Mouse (Mus musculus) lung, embryonic 15.5 days (tissue): ENCODE data around the gene Zfp563. TPM values are rescaled to one million over a fixed set of nuclear protein-coding genes. Genes with fewer than 3 reads are reported as not detected.
A peak's percentile ranks its signal among the peaks of the same experiment; 100 is the strongest.

Experiments used
- ATAC-seq: fragments of 200-750 bp; cut with Nextera tagmentation; 2 replicates; pipeline ENCODE4 v1.8.0; 2017; ENCODE audit warnings: moderate number of reproducible peaks, borderline replicate concordance; ENCODE audit not compliant: low FRiP score, low TSS enrichment; ENCODE audit errors: extremely low read depth
- H3K27ac ChIP-seq: fragments of 300-500 bp; sonication (generic); 2 replicates; pipeline ENCODE4 v1.5.1; 2015; ENCODE audit warnings: moderate library complexity, mild to moderate bottlenecking, inconsistent platforms
- H3K27me3 ChIP-seq: fragments of 300-500 bp; sonication (generic); 2 replicates; pipeline ENCODE4 v1.6.1; 2015; ENCODE audit warnings: inconsistent platforms
- H3K36me3 ChIP-seq: fragments of 300-500 bp; sonication (generic); 2 replicates; pipeline ENCODE4 v1.6.1; 2015; ENCODE audit warnings: inconsistent platforms
- H3K4me1 ChIP-seq: fragments of 300-500 bp; sonication (generic); 2 replicates; pipeline ENCODE4 v1.6.1; 2015; ENCODE audit warnings: inconsistent platforms
- H3K4me2 ChIP-seq: fragments of 300-500 bp; sonication (generic); 2 replicates; pipeline ENCODE4 v1.6.1; 2015; ENCODE audit warnings: inconsistent platforms, mild to moderate bottlenecking, moderate library complexity
- H3K4me3 ChIP-seq: fragments of 300-500 bp; sonication (generic); 2 replicates; pipeline ENCODE4 v1.5.1; 2015; ENCODE audit warnings: mild to moderate bottlenecking, inconsistent platforms
- H3K9ac ChIP-seq: fragments of 300-500 bp; sonication (generic); 2 replicates; pipeline ENCODE4 v1.6.1; 2015; ENCODE audit warnings: inconsistent platforms
- H3K9me3 ChIP-seq: fragments of 300-500 bp; sonication (generic); 2 replicates; pipeline ENCODE4 v1.6.1; 2016; ENCODE audit warnings: inconsistent platforms
- WGBS: fragments of 180-500 bp; shearing (Covaris S2); methylation state at CpG from one replicate; pipeline ENCODE4 v1.1.7; 2015; 5-methylcytosine and 5-hydroxymethylcytosine counted together
- polyA plus RNA-seq: library from polyadenylated mRNA; unstranded; fragments of >200 nt; fragmentation: Nextera tagmentation; extraction: Ambion mirVana; gene quantifications from 2 replicates; pipeline ENCODE4 v1.2.1, GENCODE M21; 2015

Zfp563 gene
- polyA plus RNA-seq: 8.5 and 8.7 TPM in 2 replicates

- H3K27ac ChIP-seq: peak within 1 kb of the TSS; percentile 78
- ATAC-seq: peak; percentile 84
- H3K4me3 ChIP-seq: peak within 1 kb of the TSS; percentile 61
- H3K9ac ChIP-seq: peak within 1 kb of the TSS; percentile 53
- peak within 1 kb of the TSS; percentile 69 for H3K4me2 ChIP-seq
- H3K36me3 ChIP-seq: no peaks in the 10 kb centered on the region
- no peaks in the 10 kb centered on the region for H3K27me3 ChIP-seq
- no peaks in the 10 kb centered on the region for H3K9me3 ChIP-seq
- H3K4me1 ChIP-seq: peaks cover 20% of the 10 kb centered on the region
- 4% methylated on average over 34 of the region's 34 CpGs for WGBS
These were observed at the start of gene Zfp563 for GRCm38 (mm10) chr17:33089220-33089949. Gene Zfp563 (plus strand): TSS chr17:33089310.

- WGBS: 0% methylated on average over 1 of the region's 1 CpGs
- no peak for ATAC-seq
These were observed 30.3 kb upstream of the Zfp563 start for GRCm38 (mm10) chr17:33058791-33059190.

GRCm38 (mm10) chr17:33063001-33063400 is 26.1 kb upstream of the Zfp563 start:
- H3K4me3 ChIP-seq: no peak overlapping the region
- H3K27ac ChIP-seq: no peak overlapping the region
- H3K9ac ChIP-seq: no peak overlapping the region
- 4% methylated on average over 1 of the region's 1 CpGs for WGBS
- H3K36me3 ChIP-seq: no peaks in the 10 kb centered on the region
- H3K27me3 ChIP-seq: no peaks in the 10 kb centered on the region
- no peak for ATAC-seq
- no peaks in the 10 kb centered on the region for H3K9me3 ChIP-seq
- no peak overlapping the region for H3K4me2 ChIP-seq
- H3K4me1 ChIP-seq: no peaks in the 10 kb centered on the region

More at GRCm38 (mm10) chr17:33058791-33059190, 30.3 kb upstream of the Zfp563 start:
- Histone ChIP-seq H3K27ac (no peak overlapping the region), H3K27me3 (no peaks in the 10 kb centered on the region), H3K9me3 (no peaks in the 10 kb centered on the region), H3K4me3 (no peak overlapping the region), H3K4me1 (no peaks in the 10 kb centered on the region), H3K4me2 (no peak overlapping the region), H3K9ac (no peak overlapping the region), H3K36me3 (no peaks in the 10 kb centered on the region)

GRCm38 (mm10) chr17:33067958-33068357 is 21.2 kb upstream of the Zfp563 start, which contains the start of gene 4921501E09Rik:
Gene 4921501E09Rik (minus strand): TSS chr17:33068058.
- Histone ChIP-seq H3K27ac (no peak within 1 kb of the TSS), H3K4me1 (no peaks in the 10 kb centered on the region), H3K9me3 (no peaks in the 10 kb centered on the region), H3K4me3 (no peak within 1 kb of the TSS), H3K27me3 (no peaks in the 10 kb centered on the region), H3K4me2 (no peak within 1 kb of the TSS), H3K9ac (no peak within 1 kb of the TSS), H3K36me3 (no peaks in the 10 kb centered on the region)
- ATAC-seq: no peak
- 38% methylated on average over 1 of the region's 1 CpGs for WGBS

- Histone ChIP-seq H3K27ac (peak overlapping the region; percentile 94), H3K4me2 (no peak overlapping the region), H3K9ac (no peak overlapping the region)
These were observed 2.5 kb downstream of the Zfp563 start for GRCm38 (mm10) chr17:33091630-33092029.

GRCm38 (mm10) chr17:33092391-33093193 is 3.5 kb downstream of the Zfp563 start:
- peak overlapping the region; percentile 59 for H3K9ac ChIP-seq
- H3K9me3 ChIP-seq: no peaks in the 10 kb centered on the region
- peak overlapping the region; percentile 94 for H3K27ac ChIP-seq
- WGBS: 1% methylated on average over 31 of the region's 31 CpGs
- H3K4me3 ChIP-seq: peak overlapping the region; percentile 67
- peak; percentile 56 for ATAC-seq
- no peaks in the 10 kb centered on the region for H3K27me3 ChIP-seq
- no peaks in the 10 kb centered on the region for H3K36me3 ChIP-seq
- peaks cover 20% of the 10 kb centered on the region for H3K4me1 ChIP-seq
- H3K4me2 ChIP-seq: peak overlapping the region; percentile 61

More at GRCm38 (mm10) chr17:33091630-33092029, 2.5 kb downstream of the Zfp563 start:
- H3K4me1 ChIP-seq: peaks cover 20% of the 10 kb centered on the region
- ATAC-seq: peak; percentile 68
- WGBS: 41% methylated on average over 1 of the region's 1 CpGs
- H3K4me3 ChIP-seq: 0 out of 2 replicates have a peak overlapping the region, but pooled peaks have one; percentile 67
- H3K27me3 ChIP-seq: no peaks in the 10 kb centered on the region
- no peaks in the 10 kb centered on the region for H3K9me3 ChIP-seq
- no peaks in the 10 kb centered on the region for H3K36me3 ChIP-seq

- Histone ChIP-seq H3K27me3 (no peaks in the 10 kb centered on the region), H3K4me1 (peaks cover 10% of the 10 kb centered on the region), H3K9ac (no peak overlapping the region), H3K36me3 (no peaks in the 10 kb centered on the region), H3K4me3 (no peak overlapping the region), H3K9me3 (no peaks in the 10 kb centered on the region), H3K4me2 (no peak overlapping the region), H3K27ac (no peak overlapping the region)
- no peak for ATAC-seq
- 51% methylated on average over 2 of the region's 2 CpGs for WGBS
These were observed 8.3 kb downstream of the Zfp563 start for GRCm38 (mm10) chr17:33097396-33097795.

GRCm38 (mm10) chr17:33124546-33124945 is 35.4 kb downstream of the Zfp563 start:
- H3K27me3 ChIP-seq: no peaks in the 10 kb centered on the region
- no peak for ATAC-seq
- no peak overlapping the region for H3K27ac ChIP-seq
- H3K36me3 ChIP-seq: no peaks in the 10 kb centered on the region
- no peak overlapping the region for H3K9ac ChIP-seq
- H3K4me1 ChIP-seq: no peaks in the 10 kb centered on the region
- no peaks in the 10 kb centered on the region for H3K9me3 ChIP-seq
- H3K4me3 ChIP-seq: no peak overlapping the region
- H3K4me2 ChIP-seq: no peak overlapping the region

GRCm38 (mm10) chr17:33126257-33126656 is 37.1 kb downstream of the Zfp563 start:
- WGBS: 54% methylated on average over 2 of the region's 2 CpGs
- H3K27me3 ChIP-seq: no peaks in the 10 kb centered on the region
- H3K9ac ChIP-seq: no peak overlapping the region
- no peak overlapping the region for H3K4me3 ChIP-seq
- no peak overlapping the region for H3K27ac ChIP-seq
- H3K9me3 ChIP-seq: no peaks in the 10 kb centered on the region
- no peak overlapping the region for H3K4me2 ChIP-seq
- ATAC-seq: no peak
- no peaks in the 10 kb centered on the region for H3K36me3 ChIP-seq
- no peaks in the 10 kb centered on the region for H3K4me1 ChIP-seq

- Histone ChIP-seq H3K4me1 (no peaks in the 10 kb centered on the region), H3K27me3 (no peaks in the 10 kb centered on the region), H3K9ac (no peak within 1 kb of the TSS), H3K4me3 (no peak within 1 kb of the TSS), H3K9me3 (no peaks in the 10 kb centered on the region), H3K36me3 (no peaks in the 10 kb centered on the region), H3K4me2 (no peak within 1 kb of the TSS), H3K27ac (no peak within 1 kb of the TSS)
- no peak for ATAC-seq
- 68% methylated on average over 18 of the region's 18 CpGs for WGBS
These were observed 50.2 kb downstream of the Zfp563 start, which contains the start of gene Morc2b for GRCm38 (mm10) chr17:33139261-33139820. Gene Morc2b (minus strand): TSS chr17:33139683.
